Mouse (Mus musculus) forebrain, embryonic 15.5 days (tissue): ENCODE measurements around the gene Rgs6. TPM values are rescaled to one million over a fixed set of nuclear protein-coding genes. Genes with fewer than 3 reads are reported as not detected.
A peak's percentile ranks its signal among the peaks of the same experiment; 100 is the strongest.

Experiments used
- ATAC-seq: fragments of 200-750 bp; cut with Nextera tagmentation; replicated peaks from 2 replicates; pipeline ENCODE4 v1.8.0; 2017; ENCODE audit warnings: mild to moderate bottlenecking, moderate TSS enrichment, moderate library complexity
- H3K27ac ChIP-seq: fragments of 300-500 bp; sonication (generic); replicated peaks from 2 replicates; pipeline ENCODE4 v1.5.1; 2015; ENCODE audit warnings: mild to moderate bottlenecking, inconsistent platforms
- H3K27me3 ChIP-seq: fragments of 300-500 bp; sonication (generic); 2 replicates; pipeline ENCODE4 v1.6.1; 2015; ENCODE audit warnings: inconsistent platforms
- H3K36me3 ChIP-seq: fragments of 300-500 bp; sonication (generic); 2 replicates; pipeline ENCODE4 v1.6.1; 2015; ENCODE audit warnings: mild to moderate bottlenecking, inconsistent platforms
- H3K4me1 ChIP-seq: fragments of 300-500 bp; sonication (generic); 2 replicates; pipeline ENCODE4 v1.6.1; 2015; ENCODE audit warnings: inconsistent platforms
- H3K4me2 ChIP-seq: fragments of 300-500 bp; sonication (generic); replicated peaks from 2 replicates; pipeline ENCODE4 v1.6.1; 2015; ENCODE audit warnings: mild to moderate bottlenecking, inconsistent platforms
- H3K4me3 ChIP-seq: fragments of 300-500 bp; sonication (generic); 2 replicates; pipeline ENCODE4 v1.5.1; 2015; ENCODE audit warnings: mild to moderate bottlenecking, inconsistent platforms
- H3K9ac ChIP-seq: fragments of 300-500 bp; sonication (generic); replicated peaks from 2 replicates; pipeline ENCODE4 v1.6.1; 2015; ENCODE audit warnings: mild to moderate bottlenecking, inconsistent platforms
- H3K9me3 ChIP-seq: fragments of 300-500 bp; sonication (generic); 2 replicates; pipeline ENCODE4 v1.6.1; 2016; ENCODE audit warnings: inconsistent platforms
- WGBS: fragments of 180-500 bp; shearing (Covaris S2); methylation state at CpG from one replicate; pipeline ENCODE4 v1.1.7; 2015; ENCODE audit warnings: mixed read lengths; 5-methylcytosine and 5-hydroxymethylcytosine counted together
- polyA plus RNA-seq: library from polyadenylated mRNA; unstranded; fragments of >200 nt; fragmentation: Nextera tagmentation; extraction: Ambion mirVana; gene quantifications from 2 replicates; pipeline ENCODE4 v1.2.1, GENCODE M21; 2015

Rgs6 gene
- polyA plus RNA-seq, 1 experiment from 2014 or later: 11.6 TPM

DNA sequence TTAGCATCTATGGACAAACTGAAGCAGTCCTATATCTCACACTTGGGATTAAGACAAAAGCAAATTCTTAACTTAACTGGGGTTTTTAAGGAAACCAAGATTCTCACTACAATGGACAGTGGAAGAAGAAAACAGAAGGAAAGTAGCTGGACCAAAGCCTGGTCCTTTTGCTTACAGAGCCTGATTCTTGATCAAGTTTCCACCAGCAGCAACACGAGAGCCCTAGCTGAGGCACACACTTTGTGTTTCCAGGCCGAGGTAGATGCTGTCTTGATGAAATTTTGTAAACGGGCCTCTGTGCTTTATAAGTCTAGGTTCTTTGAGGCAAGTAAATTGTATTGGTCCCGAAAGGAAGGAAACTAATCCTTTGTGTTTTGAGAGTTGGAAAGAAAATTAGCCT lies 14.7 kb downstream of the Rgs6 start:
- no peaks in the 10 kb centered on the region for H3K9me3 ChIP-seq
- H3K27ac ChIP-seq: no peak overlapping the region
- H3K4me1 ChIP-seq: peaks cover 9% of the 10 kb centered on the region
- 26% methylated on average over 4 of the region's 4 CpGs for WGBS
- no peaks in the 10 kb centered on the region for H3K36me3 ChIP-seq
- ATAC-seq: no peak
- no peak overlapping the region for H3K4me3 ChIP-seq
- H3K9ac ChIP-seq: no peak overlapping the region
- no peaks in the 10 kb centered on the region for H3K27me3 ChIP-seq
- no peak overlapping the region for H3K4me2 ChIP-seq

DNA sequence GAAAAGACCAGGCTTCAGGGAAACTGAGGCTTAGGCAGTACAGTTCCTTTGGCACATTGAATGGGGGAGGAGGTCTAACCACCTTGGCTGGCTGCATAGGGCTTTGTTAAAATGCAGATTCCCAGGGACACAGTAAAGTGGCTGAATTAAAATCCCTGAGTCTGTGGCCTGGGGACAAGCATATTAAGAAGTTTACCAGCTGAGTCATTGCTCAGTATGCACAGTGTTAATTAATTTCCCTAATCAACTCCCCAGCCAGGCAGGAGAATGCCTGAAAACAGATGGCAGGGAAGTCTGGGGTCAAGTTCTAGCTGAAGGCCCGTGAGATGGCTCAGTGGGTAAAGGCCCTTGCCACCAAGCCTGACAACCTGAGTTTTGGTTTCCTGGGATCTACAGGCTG lies 15.2 kb downstream of the Rgs6 start:
- Histone ChIP-seq H3K4me2 (no peak overlapping the region), H3K36me3 (no peaks in the 10 kb centered on the region), H3K4me1 (peaks cover 9% of the 10 kb centered on the region), H3K9me3 (no peaks in the 10 kb centered on the region), H3K4me3 (no peak overlapping the region), H3K27me3 (no peaks in the 10 kb centered on the region), H3K27ac (no peak overlapping the region), H3K9ac (no peak overlapping the region)
- WGBS: 4% methylated on average over 1 of the region's 1 CpGs
- ATAC-seq: peak; percentile 51; the same call in 1 of the 2 replicates

DNA sequence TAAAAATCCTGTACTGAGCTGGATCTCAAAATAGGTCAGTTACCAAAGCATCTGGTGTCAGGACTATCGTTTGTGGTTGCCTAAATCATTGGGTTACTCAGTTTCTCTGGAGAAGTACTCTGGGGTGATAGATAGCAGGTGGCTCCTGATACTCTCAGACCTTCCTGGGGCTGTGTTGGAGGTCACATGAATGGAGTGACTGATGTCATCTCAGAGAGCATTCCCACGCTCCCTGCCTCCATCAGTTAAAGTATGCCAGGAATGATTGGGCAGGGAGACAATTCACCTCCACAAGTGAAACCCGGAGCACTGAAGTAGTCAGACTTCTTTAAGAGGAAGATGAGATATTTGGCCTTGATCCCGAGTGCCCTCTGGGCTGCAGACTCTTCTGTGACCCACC lies 15.9 kb downstream of the Rgs6 start:
- H3K36me3 ChIP-seq: no peaks in the 10 kb centered on the region
- no peak overlapping the region for H3K9ac ChIP-seq
- no peak for ATAC-seq
- H3K4me2 ChIP-seq: no peak overlapping the region
- H3K9me3 ChIP-seq: no peaks in the 10 kb centered on the region
- no peaks in the 10 kb centered on the region for H3K27me3 ChIP-seq
- H3K27ac ChIP-seq: no peak overlapping the region
- H3K4me3 ChIP-seq: no peak overlapping the region
- peaks cover 9% of the 10 kb centered on the region for H3K4me1 ChIP-seq
- WGBS: 83% methylated on average over 4 of the region's 4 CpGs

DNA sequence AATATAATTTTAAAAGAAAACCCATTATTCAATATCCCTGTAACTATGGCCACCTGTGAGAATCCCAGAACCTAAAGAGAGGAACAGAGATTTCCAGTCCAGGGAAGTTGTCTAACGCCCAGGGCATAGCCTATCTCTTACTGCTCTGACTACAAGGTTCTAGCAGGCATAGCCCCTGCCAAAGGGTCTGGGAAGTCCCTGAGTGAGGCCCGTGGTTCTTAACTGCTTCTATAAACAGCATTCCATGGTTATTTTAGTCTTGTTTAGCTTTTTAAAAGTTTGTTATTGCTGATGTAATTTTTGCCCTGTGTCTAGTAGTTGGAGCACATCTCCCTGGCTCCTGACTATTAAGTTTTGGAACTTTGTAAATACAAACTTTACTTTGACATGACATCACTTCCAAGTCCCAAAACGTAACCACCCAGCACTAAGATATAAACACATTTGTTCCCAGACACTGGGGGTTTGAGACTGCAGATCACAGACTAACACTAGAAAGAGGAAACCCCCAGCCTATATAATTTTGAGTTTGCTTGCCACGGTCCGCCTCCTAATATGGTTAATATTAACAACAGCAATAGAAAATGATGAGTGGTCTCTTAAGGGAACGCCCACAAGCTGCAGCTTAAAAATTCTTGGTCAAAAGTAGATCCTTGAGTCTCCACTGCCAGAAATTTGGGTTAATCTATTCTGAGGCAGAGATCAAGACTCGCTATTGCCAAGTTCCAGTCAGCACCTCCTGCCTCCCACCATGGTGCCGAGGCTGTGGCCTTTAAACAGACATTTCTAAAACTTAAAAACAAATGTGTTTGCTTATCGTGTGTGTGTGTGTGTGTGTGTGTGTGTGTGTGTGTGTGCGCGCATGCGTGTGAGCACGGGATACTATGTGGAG lies 24.9 kb downstream of the Rgs6 start:
- no peak overlapping the region for H3K27ac ChIP-seq
- H3K4me2 ChIP-seq: no peak overlapping the region
- H3K4me1 ChIP-seq: peaks cover 16% of the 10 kb centered on the region
- H3K36me3 ChIP-seq: no peaks in the 10 kb centered on the region
- WGBS: 92% methylated on average over 13 of the region's 13 CpGs
- H3K4me3 ChIP-seq: no peak overlapping the region
- ATAC-seq: no peak
- no peaks in the 10 kb centered on the region for H3K9me3 ChIP-seq
- 0 out of 2 replicates have a peak, but pooled peaks cover 4% of the 10 kb centered on the region for H3K27me3 ChIP-seq
- H3K9ac ChIP-seq: no peak overlapping the region

DNA sequence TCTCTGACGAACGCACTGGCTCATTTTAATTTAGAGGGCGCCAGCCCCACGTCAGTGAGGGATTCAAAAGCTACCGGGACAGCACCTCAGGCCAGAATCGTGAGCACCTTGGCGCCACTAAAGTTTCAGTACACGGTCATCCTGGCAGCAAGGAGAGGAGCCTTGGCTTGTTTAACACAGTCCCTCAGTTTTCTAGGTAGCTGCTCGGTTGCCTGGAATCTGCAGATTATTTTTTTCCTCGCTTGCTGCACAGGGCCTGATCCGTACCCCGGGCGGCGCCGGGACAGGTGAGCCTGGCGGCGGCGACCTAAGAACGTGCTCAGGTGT lies 28.4 kb downstream of the Rgs6 start:
- Histone ChIP-seq H3K4me3 (peak overlapping the region; percentile 69), H3K27ac (no peak overlapping the region), H3K4me2 (peak overlapping the region; percentile 97), H3K9ac (peak overlapping the region; percentile 72), H3K4me1 (peaks cover 16% of the 10 kb centered on the region), H3K36me3 (no peaks in the 10 kb centered on the region), H3K9me3 (no peaks in the 10 kb centered on the region), H3K27me3 (peaks cover 22% of the 10 kb centered on the region)
- ATAC-seq: no peak; the same call in 1 of the 2 replicates
- WGBS: 1% methylated on average over 19 of the region's 19 CpGs

DNA sequence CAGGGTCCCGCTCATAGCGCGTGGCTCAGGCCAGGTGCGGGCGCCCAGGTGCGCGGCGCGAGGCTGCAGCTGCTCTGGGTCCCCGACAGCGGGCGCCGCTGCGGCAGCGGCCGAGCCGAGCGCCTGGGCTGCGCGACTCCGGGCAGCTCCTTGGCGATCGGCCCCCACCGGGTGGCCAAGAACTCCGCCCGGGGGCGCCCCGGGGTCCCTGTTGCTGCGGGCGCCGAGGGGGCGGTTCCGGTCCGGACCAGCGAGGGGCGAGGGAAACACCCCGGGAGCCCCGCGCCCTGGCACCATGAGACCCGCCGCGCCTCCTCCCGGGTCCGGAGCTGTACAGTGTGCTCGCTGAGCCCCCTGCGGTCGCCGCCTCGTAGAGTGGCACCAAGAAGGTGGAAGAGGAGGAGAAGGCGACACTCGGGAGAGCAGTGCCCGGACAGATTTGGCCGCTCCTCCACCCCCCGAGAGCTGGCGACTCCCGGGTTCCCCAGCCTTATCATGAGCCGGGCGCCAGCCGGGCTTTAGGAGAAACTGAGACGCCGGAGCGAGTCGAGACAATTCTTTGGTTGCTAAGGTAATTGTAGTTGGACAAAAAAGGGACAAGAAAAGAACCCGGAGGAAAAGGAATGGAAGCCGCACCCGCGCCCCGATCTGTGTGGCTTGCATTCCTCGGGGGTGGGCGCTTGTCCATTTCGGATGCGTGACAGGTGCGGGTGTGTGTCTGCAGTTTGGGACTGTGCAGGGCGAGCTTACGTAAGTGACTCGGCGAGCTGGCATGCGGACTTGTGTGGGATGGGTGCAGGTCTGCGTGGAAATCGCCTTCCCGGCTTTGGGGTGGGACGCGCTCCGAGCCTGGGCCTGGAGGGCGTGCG lies 29.0 kb downstream of the Rgs6 start:
- under 1% methylated on average over 77 of the region's 86 CpGs for WGBS
- H3K27ac ChIP-seq: peak overlapping the region; percentile 46; the same call in 1 of the 2 replicates
- ATAC-seq: peak; percentile 86

DNA sequence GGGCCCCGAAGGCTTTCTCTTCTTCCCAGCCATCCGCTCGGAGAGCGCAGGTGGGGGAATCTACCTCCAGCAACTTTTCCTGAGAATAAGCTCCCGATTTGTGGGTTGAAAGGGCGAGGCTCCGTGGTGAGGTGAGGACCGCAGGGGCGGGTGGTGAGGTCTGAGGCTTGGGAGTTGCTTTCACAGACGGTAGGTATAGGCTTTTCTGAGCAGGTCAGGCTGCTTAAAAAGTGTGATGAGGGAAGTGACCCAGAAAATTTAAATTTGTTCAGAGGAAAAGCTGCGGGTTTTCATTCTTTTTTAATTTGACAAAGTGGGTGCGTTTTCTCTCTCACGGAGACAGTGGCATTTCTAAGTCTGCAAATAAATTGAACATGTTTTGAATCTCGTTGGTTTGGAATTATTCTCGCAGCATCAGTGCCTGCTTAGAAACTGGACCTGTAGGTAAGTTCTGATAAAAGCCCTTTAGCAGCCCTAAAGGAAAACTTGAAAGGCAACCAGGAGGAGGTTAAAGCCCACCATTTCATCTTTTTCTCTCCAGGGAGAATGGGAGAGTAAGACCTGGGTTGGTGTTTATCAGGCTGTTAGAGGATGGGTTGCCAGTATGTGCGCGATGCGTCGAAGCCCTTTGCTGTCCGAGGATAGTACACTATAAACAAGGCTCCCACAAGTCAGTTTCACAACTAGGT lies 29.7 kb downstream of the Rgs6 start:
- peak overlapping the region; percentile 72 for H3K9ac ChIP-seq
- no peak overlapping the region for H3K27ac ChIP-seq
- peak overlapping the region; percentile 69 for H3K4me3 ChIP-seq
- no peaks in the 10 kb centered on the region for H3K36me3 ChIP-seq
- H3K27me3 ChIP-seq: peaks cover 22% of the 10 kb centered on the region
- peaks cover 16% of the 10 kb centered on the region for H3K4me1 ChIP-seq
- no peaks in the 10 kb centered on the region for H3K9me3 ChIP-seq
- H3K4me2 ChIP-seq: peak overlapping the region; percentile 97
- 0 out of 2 replicates have a peak, but pooled peaks have one; percentile 4 for ATAC-seq
- WGBS: 14% methylated on average over 20 of the region's 20 CpGs

More for the DNA sequence above, 29.0 kb downstream of the Rgs6 start:
- H3K4me3 ChIP-seq: peak overlapping the region; percentile 69
- H3K4me2 ChIP-seq: peak overlapping the region; percentile 97
- H3K9me3 ChIP-seq: no peaks in the 10 kb centered on the region
- peaks cover 22% of the 10 kb centered on the region for H3K27me3 ChIP-seq
- H3K9ac ChIP-seq: peak overlapping the region; percentile 72
- peaks cover 16% of the 10 kb centered on the region for H3K4me1 ChIP-seq
- H3K36me3 ChIP-seq: no peaks in the 10 kb centered on the region

DNA sequence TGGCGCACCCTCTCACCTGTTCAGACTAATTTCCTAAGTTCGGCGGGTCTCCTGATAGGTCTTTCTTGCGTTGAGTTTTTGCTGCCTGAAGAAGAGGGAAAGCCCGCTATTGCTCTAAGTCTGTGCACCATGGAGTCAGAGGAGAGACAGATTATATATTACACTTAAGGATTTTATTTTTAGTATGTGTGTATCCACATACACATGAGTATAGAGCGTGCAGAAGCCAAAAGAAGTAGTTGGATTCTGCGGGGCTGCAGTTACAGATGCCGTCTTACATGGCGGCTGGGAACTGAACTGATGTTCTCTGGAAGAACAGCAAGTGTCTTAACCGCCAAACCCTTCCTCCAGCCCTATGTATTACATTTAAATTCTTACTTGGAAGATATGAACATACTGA lies 52.3 kb downstream of the Rgs6 start:
- Histone ChIP-seq H3K4me2 (no peak overlapping the region), H3K9ac (no peak overlapping the region), H3K27ac (no peak overlapping the region), H3K27me3 (no peaks in the 10 kb centered on the region), H3K9me3 (no peaks in the 10 kb centered on the region), H3K4me3 (no peak overlapping the region), H3K4me1 (no peaks in the 10 kb centered on the region), H3K36me3 (no peaks in the 10 kb centered on the region)
- WGBS: 96% methylated on average over 10 of the region's 10 CpGs
- no peak for ATAC-seq

DNA sequence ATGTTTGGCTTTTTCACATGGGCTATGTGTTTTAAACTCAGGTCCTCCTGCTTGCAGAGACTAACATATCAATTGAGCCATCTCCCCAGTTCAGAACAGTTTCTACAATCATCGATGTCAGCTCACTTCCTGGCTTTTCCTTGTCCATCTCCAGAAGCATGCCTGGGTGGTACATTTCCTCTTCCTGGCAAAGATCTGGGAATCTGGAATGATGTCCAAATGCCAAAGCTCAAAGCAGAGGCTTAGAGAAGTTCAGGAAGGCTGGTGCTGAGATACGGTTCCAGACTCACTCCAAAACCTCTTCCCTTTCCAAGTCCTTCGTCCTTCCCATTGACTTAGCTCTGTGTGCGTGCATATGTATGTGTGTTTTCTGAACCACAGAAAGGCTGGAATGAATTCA lies 59.8 kb downstream of the Rgs6 start:
- Histone ChIP-seq H3K27me3 (no peaks in the 10 kb centered on the region), H3K36me3 (no peaks in the 10 kb centered on the region), H3K9me3 (no peaks in the 10 kb centered on the region), H3K4me3 (no peak overlapping the region), H3K4me2 (no peak overlapping the region), H3K27ac (no peak overlapping the region), H3K4me1 (no peaks in the 10 kb centered on the region), H3K9ac (no peak overlapping the region)
- 90% methylated on average over 4 of the region's 4 CpGs for WGBS
- no peak for ATAC-seq

DNA sequence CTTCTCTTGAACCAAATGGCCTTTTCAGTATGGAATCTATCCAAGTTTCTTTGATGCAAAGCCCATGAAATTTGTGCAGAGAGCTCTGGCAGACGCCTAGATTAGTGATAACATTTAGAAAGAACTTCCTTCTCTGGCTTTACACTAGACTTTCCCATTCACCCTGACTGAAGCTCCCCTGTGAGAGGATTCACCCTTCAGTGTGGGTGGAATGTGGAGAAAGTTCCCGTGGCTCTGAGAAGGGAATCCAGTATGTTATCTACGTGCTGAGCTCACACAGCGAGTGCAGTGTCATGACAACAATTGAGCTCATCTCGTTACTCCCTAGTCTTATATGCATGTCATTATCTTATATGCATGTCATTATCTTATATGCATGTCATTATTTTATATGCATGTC lies 61.9 kb downstream of the Rgs6 start:
- Histone ChIP-seq H3K4me2 (no peak overlapping the region), H3K4me1 (no peaks in the 10 kb centered on the region), H3K9ac (no peak overlapping the region), H3K27ac (no peak overlapping the region), H3K36me3 (no peaks in the 10 kb centered on the region), H3K9me3 (no peaks in the 10 kb centered on the region), H3K27me3 (no peaks in the 10 kb centered on the region), H3K4me3 (no peak overlapping the region)
- no peak for ATAC-seq
- 45% methylated on average over 5 of the region's 5 CpGs for WGBS

DNA sequence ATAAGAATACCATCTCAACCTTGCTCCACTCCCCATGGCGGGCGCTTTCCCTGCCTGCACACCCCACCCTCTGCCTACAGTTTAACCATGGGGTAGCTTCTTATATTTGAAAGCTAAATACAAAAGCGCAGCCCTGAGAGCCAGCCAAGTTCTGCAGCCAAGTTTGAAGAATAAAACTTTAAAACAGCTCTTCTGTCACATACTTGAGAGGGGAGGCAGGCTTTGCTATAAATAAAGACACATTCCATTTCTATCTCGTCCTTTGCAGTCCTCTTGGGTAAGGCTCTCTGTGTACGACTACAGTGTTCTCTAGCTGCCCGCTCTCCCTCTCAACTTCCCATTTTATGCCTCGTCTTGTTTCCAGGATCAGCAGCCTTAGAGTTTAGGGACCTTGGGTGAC lies 76.5 kb downstream of the Rgs6 start:
- Histone ChIP-seq H3K4me1 (peaks cover 11% of the 10 kb centered on the region; the same call in 1 of the 2 replicates), H3K36me3 (no peaks in the 10 kb centered on the region), H3K4me2 (no peak overlapping the region), H3K9ac (no peak overlapping the region), H3K4me3 (no peak overlapping the region), H3K9me3 (no peaks in the 10 kb centered on the region), H3K27ac (no peak overlapping the region), H3K27me3 (no peaks in the 10 kb centered on the region)
- ATAC-seq: no peak
- 58% methylated on average over 7 of the region's 7 CpGs for WGBS

DNA sequence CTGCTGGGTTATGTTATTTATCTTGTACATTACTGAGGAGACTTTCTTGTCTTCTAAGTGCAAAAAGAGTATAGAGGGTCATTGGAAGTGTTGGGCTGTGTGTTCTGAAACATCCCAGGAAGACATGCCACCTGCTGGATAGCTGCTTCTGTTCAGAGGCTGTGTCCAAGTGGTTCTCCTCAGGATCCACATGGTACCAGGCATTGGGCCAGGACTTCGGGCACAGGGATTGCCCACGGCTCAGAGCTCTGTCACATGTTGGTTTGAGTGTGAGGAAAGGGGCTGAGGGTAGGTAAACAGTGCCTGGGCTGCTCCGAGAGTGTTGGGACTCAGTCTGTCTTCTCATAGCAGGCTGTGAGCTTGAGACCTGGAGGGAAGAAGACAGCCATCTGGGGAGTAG lies 79.3 kb downstream of the Rgs6 start:
- Histone ChIP-seq H3K4me1 (peaks cover 32% of the 10 kb centered on the region), H3K36me3 (no peaks in the 10 kb centered on the region), H3K27ac (no peak overlapping the region), H3K9ac (no peak overlapping the region), H3K4me2 (no peak overlapping the region), H3K4me3 (no peak overlapping the region), H3K9me3 (no peaks in the 10 kb centered on the region), H3K27me3 (no peaks in the 10 kb centered on the region)
- 75% methylated on average over 3 of the region's 3 CpGs for WGBS
- ATAC-seq: no peak
